Mouse (Mus musculus): ENCODE data around the gene Crybg2.

The Crybg2 gene

DNA sequence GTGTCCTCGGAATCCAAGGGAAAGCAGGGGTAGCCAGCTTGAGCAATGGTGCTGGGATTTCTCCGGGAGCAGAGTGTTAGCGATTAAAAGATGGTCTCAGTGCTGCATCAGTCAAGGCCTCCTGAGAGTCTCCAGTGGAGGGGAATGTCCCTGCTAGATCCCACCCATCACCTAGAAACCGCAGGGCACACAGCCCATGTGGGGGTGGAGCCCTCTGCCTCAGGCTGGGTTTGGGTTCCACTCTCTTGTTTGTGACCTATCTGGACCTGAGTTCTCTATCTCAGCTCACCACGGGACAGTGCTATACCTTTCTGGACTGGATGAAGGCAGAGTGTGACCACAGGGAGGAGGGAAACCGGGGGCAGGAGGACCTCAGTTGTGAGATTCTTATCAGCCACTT is 1.7 kb upstream of the Crybg2 start:
- no peak for DNase-seq

DNA sequence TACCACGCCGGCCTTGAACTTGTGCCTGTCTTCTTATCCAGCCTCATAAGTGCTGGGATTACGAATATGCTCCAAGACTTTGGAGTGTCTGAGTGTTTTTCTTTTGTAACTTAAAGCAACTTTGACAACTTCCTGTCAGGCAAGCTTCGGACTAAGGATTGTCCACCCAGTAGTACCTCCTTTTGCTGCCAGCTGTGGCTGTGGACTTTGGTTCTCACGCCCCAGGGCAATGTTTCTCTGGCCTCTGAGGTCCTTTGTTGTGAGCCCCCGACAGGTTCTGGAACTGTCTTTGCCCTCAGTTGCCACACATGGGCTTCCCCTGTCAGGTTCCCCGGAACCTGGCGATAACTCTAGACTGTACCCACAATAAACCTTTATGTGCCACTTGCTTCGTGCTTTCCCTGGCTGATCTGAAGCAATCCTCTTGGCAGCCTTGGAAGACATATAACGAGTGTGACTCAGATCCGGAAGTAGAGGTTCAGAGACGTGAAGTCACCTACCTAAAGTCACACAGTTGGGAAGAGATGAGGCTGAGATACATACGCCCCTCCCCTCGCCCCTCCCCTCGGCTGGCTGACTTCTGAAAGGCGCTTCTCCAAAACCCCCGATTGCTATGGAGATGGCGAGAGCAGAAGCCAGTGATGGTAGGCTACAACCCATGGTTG is 683 bp downstream of the Crybg2 start:
- DNase-seq = peak; percentile 81

DNA sequence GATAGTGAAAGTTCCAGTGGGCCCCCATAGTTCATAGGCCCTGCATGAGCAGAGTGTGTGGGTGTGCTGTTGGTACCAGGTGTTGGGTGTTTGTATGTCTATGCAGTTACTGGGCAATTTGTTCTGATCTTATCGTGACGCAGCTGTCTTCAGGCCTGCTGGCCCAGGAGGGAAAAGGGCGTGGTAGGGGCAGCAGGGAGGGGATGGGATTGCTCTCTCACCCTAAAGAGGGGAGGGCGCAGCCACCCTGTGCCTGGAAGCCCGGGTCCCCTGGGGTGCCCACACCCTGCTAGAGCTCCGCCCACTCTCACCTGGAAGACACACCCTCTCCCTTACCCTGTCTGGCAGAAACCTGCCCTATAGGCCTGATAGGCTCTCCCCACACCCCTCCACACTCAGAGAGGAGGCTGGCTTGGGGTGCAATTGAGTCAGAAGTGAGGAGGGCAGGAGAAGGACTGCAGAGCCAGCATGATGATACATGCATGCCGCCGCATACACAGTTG is 1.4 kb downstream of the Crybg2 start:
- DNase-seq = peak; percentile 69

DNA sequence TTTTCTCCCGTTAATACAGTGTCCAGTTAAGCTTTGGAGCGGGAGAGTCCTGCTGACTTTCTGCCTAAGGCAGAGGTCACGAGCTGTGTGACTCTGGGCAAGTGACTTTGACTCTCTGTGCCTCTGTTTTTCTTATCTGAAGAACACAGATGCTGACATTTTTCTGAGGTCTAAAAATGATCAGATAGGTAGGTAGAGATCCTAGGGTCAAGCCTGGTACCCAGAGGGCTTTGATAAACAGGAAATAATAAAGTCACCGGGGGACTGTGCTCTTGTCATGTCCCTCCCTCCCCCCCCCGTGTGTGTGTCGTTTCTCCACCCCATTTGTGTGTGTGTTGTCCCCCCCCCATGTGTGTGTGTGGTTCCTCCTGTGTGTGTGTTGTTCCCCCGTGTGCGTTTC is 1.9 kb downstream of the Crybg2 start:
- DNase-seq = no peak

DNA sequence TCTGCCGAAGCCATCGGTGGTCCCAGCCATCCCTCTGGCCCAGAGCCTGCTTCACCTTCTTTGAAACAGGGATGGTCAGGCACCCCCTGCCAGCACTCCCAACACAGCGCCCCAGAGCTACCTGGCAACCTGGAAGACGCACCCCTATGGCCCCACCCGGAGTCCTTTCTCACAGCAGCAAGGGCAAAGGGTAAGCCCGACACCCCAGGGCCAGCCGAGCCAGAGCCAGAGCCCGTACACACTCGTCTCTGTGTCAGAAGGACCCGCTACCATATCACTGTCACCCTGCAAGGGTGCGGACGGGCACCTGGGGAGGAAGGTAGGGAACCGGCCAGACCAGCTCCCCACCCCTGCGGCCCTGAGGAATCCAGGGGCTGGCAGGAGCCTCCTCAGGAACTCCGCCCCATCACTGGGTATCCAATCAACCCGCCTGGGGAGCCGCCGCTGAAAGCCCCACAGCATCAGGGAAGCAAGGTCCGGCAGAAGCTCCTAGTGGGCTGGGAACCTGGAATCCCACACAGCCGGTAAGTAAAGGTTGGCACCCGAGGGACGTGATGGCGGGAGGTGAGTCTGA is 4.9 kb downstream of the Crybg2 start:
- no peak for DNase-seq

DNA sequence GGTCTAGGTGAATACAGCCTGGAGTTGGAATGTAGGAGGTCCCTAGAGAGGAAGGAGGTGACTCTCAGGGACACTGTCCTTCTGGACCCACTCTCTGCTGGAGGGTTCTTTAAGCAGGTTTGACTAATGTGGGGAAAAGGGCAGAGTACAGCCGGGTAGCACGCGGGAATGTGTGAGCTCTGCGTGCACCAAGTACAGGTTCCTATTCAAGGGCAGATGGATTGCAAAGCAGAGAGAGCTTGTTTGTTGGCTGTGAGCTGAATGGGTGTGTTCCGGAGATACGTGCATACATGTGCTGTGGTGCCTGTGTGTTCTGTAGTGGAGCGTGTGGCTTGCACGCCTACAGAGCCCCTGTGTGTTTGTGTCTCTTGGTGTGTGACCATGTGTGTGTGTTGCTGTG is 6.8 kb downstream of the Crybg2 start:
- DNase-seq = no peak

DNA sequence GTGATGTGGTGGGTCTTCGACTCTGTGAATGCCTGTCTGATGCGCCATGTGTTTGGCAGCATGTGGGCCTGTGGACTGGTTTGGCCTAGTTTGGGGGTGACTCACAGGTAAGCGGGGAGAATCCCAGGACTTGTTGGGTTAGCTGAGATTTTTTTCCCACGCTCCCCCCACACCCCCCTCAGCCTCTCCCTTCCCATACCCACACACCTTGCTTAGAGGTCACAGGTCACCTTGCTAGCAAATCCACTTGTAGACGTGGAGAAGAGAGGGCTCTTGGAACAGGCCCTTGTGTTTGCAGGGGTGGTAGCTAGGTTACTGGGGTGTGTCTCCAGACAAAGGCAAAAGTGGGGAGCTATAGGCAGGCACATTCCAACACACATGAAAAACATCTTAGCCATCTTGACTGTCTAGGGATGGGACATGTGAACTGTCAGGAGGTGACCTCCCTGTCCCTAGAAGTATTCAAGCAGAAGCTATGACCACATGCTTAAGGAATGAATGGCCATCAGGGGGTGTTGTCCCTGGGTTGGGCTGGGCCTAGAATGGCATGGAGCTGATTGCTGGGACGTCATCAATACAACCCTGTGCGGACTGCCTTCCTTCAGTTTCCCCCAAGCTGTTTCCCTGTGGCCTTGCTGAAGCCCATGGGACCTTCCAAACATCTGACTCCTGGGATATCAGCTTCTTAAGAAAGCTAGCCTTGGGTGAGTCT is 7.4 kb downstream of the Crybg2 start:
- no peak for DNase-seq

DNA sequence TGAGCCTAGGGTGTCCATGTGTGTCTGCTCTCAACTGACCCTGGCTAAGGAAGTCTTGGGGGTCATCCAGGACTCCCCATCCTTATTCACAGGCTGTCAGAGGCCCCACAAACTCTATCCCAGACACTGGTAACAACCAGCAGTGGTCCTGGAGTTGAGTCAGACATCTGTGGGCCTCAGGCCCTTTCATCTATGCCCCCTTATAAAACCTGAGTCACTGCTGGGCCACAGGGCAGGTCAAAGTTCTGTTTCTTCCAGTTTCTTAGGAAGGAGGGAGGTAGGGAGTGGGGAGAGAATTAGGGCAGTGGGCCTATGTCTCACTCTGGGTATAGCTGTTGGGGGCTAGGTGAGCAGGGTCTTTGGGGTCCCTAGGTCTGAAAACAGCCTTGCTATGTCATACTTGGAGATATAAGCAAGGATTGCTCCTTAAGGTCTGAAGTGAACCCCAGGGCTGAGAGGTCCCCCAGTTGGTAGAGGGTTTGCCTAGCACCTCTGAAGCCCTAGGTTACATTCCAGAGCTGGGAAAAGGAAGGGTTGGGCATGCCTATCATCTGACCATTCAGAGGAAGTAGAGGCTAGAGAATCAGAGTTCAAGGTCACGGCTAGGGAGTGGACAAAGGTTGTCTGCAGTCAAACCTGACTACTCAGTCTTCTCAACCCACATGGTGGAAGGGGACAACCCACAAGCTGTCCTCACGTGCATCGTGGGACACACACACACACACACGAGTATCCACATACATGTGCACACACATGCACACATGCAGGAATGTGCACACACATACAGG is 8.4 kb downstream of the Crybg2 start:
- DNase-seq = no peak

DNA sequence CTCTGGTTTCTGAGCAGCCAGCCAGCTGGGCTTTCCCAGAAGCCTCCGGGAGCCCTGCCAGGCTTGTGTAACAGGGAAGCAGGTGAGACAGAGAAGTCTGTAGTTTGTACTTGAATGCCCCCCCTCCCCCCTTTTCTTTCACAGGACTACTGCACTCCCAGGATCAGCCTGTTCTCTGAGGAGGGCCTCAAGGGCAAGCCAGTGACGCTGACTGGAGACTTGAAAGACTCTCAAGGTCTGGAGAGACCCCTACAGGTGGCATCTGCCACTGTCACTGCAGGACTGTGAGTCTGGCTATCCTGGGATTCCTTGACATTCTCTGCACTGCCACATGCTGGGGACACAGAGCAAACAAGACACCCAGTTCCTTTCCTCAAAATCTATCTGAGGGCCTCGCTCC is 18.1 kb downstream of the Crybg2 start:
- DNase-seq = peak; percentile 76

DNA sequence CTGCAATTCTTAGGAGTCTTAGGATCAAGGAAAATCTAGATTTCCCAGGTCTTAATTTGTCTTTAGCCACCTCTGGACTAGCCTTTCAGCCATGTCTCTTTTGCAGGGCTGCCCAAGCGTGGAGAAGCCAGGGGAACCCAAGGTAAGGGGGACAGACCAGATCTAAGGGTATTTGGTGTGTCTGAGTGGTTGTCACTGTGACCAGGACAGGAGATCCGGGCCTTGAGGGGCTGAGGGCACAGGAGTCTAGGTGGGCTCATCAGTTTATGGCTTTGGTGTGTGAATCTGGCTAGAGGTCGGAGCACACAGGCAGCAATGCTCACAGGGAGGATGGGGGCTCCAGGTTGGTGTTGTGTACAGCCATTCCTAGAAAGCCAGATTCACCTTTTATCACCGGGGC is 20.1 kb downstream of the Crybg2 start:
- DNase-seq = no peak

DNA sequence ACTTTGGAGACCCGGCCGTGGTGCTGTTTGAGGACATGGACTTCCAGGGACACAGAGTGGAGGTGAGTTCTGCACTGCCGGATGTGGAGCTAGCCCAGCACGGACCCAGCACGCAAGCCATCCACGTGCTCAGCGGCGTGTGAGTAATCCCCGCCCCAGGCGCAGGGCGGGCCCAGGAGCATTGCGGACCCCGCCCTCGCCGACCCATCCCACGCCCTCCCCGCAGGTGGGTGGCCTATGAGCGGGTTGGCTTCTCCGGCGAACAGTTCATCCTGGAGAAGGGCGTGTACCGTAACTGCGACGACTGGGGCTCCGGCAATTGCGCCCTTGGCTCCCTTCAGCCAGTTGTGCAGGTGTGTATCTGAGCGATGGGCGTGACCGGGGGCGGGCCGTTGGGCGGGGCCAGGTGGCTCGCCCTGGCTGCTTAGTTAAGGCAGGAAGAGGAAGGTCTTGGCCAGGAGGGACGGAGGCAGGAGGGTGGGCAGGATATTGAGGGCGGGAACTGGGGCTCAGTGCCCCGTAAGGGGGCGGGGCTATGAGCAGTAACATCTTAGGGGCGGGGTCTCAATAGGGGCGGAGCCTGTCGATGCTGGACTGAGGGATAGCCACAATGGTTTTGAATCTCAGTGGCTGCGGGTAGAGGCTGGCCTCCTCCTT is 21.2 kb downstream of the Crybg2 start:
- DNase-seq = peak; percentile 90

DNA sequence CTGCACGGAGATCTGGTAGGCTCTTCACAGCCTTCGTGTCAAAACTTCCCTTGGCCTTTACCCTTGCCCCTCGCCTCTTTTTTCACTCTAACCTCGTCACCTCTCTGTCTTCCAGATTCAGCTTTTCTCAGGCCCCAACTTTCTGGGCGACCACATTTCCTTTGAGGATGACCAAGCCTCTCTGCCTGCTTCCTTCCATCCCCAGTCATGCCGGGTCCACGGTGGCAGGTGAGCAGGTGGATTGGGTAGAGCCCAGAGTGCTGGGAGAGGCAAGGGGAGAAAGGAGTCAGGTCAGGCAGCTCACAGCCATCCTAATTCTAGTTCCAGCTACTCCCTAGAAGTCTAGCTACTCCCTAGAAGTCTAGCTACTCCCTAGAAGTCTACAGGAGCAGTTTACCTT is 21.8 kb downstream of the Crybg2 start:
- no peak for DNase-seq

DNA sequence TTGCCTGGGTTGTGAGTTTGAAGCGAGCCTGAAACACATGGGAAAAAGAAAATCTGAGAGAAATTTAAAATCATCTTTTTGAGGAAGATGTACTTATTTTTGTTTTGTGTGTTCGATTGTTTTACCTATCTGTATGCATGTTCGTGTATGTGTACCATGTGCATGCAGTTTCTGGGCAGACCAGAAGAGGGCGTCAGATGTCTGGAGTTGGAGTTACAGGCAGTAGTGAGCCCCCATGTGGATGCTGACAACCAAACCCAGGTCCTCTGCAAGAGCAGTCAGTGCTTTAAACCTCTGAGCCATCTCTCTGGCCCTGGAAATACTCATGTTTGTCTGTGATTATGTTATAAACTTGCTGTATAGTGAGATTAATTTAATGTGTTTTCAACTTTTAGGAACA is 24.4 kb downstream of the Crybg2 start:
- no peak for DNase-seq

DNA sequence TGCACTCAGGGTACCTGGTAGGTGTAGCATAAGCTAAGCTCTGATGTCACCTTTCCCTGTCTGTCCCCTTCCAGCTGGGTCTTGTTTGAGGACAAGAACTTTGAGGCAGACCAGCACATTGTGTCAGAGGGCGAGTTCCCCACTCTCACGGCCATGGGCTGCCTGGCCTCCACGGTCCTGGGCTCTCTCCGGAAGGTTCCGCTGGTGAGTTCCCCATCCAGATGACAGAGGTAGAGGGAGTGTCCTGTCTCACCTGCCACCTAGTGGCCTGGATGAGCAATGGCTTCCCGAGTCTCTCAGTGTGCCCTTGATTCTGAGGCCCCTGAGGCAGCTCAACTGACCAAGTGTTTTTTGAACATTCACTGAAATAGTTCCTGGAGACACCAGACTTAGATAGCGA is 26.8 kb downstream of the Crybg2 start:
- peak; percentile 66 for DNase-seq

DNA sequence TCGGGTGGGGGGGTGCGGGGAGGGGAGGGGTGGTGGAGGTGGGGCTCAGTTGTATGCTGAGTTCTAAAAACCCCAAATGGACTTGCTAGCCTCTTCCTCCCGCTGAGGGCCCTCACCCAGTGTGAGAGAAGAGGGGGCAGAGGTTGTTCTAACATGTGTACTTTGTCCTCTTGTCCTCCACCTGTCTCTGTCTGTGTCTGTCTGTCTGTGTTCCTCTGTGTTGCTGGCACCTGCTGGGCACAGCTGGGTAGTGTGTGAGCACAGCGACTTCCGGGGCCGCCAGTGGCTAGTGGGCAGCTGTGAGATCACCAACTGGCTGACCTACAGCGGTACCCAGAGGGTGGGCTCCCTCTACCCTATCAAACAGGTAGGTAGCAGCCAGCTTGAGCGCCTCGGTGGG is 28.4 kb downstream of the Crybg2 start:
- no peak for DNase-seq

DNA sequence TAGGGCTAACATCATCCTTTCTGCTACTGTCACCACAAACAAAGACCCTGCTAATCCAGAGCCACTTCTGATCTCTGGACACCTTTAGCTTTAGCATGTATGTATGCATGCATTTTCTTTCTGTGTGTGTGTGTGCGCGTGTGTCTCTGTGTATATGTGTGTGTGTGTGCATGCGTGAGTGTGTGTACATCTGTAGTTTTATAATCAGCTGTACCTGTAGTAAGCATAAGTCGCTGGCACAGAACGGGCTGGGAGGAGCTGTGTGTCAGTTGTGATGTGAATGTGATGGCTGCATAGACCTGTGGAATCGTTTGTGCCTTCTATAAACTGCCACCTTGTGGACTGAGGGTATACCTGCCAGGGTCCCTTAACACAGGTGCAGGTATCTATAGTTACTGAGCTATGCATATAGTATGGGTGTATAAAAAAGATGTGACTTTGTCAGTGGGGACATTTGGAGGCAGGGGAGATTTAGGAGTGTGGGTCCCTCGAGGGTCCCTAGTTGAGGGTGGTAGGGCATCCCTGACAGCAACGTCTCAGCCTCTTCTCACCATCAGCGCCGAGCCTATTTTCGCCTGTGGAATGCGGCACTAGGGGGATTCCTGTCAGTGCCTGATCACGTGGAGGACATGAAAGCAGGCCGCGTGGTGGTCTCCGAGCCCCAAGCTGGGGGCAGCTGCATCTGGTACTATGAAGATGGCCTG is 30.1 kb downstream of the Crybg2 start:
- no peak for DNase-seq

DNA sequence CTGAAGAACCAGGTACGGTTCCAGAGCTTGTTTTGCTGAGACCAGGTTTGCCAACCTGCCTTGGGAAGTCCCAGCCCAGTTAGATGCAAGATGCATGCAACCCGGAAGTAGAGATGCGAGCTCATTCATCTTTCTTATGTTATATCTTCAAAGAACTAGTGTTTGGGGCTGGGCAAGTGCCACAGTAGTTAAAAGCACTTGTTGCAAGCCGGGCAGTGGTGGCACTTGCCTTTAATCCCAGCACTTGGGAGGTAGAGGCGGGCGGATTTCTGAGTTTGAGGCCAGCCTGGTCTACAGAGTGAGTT is 30.6 kb downstream of the Crybg2 start:
- no peak for DNase-seq

DNA sequence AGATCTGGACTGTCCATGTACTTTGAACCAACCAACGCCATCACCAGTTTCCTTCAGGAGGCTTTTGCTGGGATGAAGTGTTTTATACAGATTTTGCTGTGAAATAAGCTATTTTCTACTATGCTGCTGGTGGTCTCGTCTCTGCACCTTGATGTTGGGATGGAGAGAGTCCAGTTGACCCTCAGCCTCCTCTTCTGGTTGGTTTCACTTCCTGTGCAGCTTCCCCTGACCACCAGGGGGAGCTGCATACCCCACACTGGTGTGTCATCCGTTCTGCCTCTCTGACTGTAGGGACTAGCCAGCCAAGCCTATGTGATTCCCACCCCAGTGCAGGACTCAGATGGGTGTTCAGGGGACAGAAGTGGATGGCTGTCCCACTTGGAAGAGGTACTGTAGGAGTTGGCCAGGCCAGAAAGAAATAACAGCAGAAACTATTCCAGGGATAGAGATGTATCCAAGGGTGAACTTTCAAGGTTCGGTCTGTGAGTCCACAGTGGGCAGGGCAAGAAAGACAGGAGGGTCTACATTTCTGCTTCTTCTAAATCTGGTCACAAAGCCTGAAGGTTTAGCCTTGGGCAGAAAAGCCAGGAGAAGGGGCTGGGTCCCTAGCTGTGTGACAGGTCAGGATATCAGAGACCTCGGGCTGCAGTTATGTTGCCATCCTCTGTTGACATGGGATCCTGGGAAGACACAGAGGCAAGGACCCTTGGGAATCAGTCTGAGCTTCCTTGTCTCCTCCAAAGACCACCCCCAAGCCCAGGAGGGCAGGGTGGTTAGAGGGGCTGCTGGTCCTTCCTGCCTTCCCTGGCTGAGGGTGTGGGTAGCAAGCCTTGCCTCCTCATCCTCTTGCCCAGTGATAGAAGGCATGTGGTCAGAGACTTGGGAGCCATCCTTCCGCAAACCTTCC is 32.0 kb downstream of the Crybg2 start:
- peak; percentile 87 for DNase-seq

DNA sequence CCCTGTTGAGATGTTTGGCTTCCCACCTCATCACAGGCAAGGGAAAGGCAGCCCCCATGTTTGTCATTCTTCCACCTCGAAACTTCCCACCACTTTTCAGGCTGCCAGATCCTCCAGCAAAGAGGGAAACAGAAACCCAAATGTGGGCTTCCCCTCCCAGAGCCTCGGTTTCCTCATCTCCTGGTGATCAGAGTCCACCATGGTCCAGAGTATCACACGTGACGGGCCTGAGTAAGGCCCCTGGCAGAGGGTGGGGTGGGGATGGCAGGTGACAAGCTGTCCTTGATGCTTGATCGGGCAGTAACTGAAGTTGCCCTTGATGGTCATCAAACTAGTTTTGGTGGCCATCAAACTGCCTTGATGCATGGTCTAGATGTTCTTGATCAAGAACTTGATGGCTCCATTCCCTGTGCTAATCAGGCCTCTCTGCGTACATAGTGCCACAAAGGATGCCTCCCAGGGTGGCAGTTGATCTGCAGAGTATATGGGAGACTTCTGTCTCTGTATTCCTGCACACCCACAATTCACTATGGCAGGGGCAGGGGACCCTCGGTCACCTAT is 33.5 kb downstream of the Crybg2 start:
- no peak for DNase-seq

DNA sequence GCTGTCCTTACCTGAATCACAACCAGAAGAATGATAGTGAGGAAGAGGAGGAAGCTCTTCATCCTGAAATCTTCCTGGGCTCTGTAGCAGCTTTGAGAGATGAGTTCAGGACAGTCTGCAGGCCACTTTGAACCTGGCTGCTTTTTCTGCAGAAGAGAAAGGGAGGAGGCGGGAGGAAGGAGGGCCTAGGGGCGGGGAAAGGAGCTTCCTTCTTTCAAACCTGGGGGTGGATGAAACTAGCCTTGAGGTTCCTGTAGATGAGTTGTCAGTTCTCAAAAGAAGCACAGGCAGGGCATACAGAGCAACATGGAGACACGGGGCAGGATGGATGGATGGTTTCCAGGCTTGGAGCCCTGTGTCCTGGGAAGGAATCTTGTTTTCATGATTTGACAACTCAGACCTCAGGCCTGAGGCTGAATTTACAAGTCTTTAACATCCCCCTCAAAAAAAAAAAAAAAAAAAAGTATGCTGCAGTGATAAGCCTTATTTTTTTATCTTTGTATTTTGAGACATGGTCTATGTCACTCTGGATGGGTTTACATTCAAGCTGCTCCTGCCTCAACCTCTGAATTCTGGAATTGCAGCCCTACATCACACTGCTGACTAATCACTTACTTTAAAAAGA is 34.4 kb downstream of the Crybg2 start, which contains the start of gene Cd52:
TSS of gene Cd52 (minus strand) at position 160 of the 625 bp plus-strand sequence.
- peak; percentile 89 for DNase-seq

Measured in thymus, postnatal 14 days (tissue).